Mouse (Mus musculus) cortical plate, adult 2 months (tissue): ENCODE measurements around the gene Rilpl1. TPM values are rescaled to one million over a fixed set of nuclear protein-coding genes. Genes with fewer than 3 reads are reported as not detected.
"Not testable (repeated sequence)": the region's sequence is repeated elsewhere in the genome, so short reads cannot be mapped to it uniquely, and the experiment has no call there.

Experiments used
- H3K27ac ChIP-seq: fragments of 200-500 bp; 2 replicates; pipeline ENCODE4 v1.5.1; 2012; ENCODE audit warnings: low read length, control low read depth, inconsistent platforms; ENCODE audit not compliant: insufficient read depth
- H3K4me1 ChIP-seq: fragments of 200-500 bp; 2 replicates; pipeline ENCODE4 v1.6.1; 2011; ENCODE audit warnings: low read length; ENCODE audit not compliant: control insufficient read depth, insufficient read depth
- H3K4me3 ChIP-seq: fragments of 200-500 bp; 2 replicates; pipeline ENCODE4 v1.5.1; 2011; ENCODE audit warnings: mild to moderate bottlenecking, low read length, control low read depth; ENCODE audit not compliant: insufficient read depth
- CTCF ChIP-seq: fragments of 200-500 bp; IDR thresholded peaks from 2 replicates; pipeline ENCODE4 v1.5.1; 2011; ENCODE audit warnings: mild to moderate bottlenecking, control low read depth, low read length; ENCODE audit not compliant: insufficient read depth; ENCODE audit errors: extremely low read depth
- POLR2A ChIP-seq: fragments of 200-500 bp; IDR thresholded peaks from 2 replicates; pipeline ENCODE4 v1.6.1; 2011; ENCODE audit warnings: mild to moderate bottlenecking, low read length, control low read depth; ENCODE audit not compliant: insufficient read depth; ENCODE audit errors: extremely low read depth
- polyA plus RNA-seq: library from polyadenylated mRNA; depleted of rRNA; stranded (reverse); fragments of >200 nt; gene quantifications from 2 replicates; pipeline ENCODE4 v1.2.3, GENCODE M21; 2012

Gene Rilpl1
- polyA plus RNA-seq, 1 experiment = 56.5 TPM

GRCm38 (mm10) chr5:124509200-124509599 lies 22.0 kb downstream of the Rilpl1 start:
- TF ChIP-seq CTCF (no peak), POLR2A (no peak)
- H3K4me1 ChIP-seq = no peaks in the 10 kb centered on the region
- H3K27ac ChIP-seq = no peak overlapping the region
- H3K4me3 ChIP-seq = no peak overlapping the region

- Histone ChIP-seq H3K4me1 (no peaks in the 10 kb centered on the region), H3K4me3 (no peak overlapping the region), H3K27ac (no peak overlapping the region)
- TF ChIP-seq POLR2A = no peak
- no peak for TF ChIP-seq CTCF
These were observed 24.3 kb downstream of the Rilpl1 start for GRCm38 (mm10) chr5:124506731-124507359.

- TF ChIP-seq CTCF (no peak), POLR2A (no peak)
- no peaks in the 10 kb centered on the region for H3K4me1 ChIP-seq
These were observed 26.0 kb downstream of the Rilpl1 start for GRCm38 (mm10) chr5:124505235-124505634.

GRCm38 (mm10) chr5:124503742-124504141 lies 27.4 kb downstream of the Rilpl1 start:
- TF ChIP-seq CTCF (no peak), POLR2A (no peak)
- Histone ChIP-seq H3K4me1 (no peaks in the 10 kb centered on the region), H3K4me3 (no peak overlapping the region), H3K27ac (peak overlapping the region; percentile 74)

More at GRCm38 (mm10) chr5:124505235-124505634, 26.0 kb downstream of the Rilpl1 start:
- Histone ChIP-seq H3K4me3 (no peak overlapping the region), H3K27ac (no peak overlapping the region)

DNA sequence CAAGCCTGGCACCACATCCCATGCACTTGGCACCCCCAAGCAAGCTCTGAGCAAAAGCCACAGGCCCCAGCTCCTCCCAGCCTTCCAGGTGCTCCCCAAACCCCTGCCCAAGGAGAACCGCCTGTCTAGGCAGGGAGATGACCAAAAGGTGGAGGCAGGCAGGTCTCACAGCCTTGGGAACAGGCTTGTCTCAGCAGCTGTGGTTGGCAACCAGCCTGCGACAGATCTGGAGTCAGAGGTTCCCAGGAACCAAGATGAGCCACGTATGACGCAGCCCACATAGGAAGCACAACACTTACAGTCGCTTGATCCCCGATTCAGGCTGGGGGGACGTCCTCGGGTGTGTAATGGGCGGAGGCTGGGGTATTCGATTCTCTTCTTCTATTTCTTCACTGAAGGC lies 29.6 kb downstream of the Rilpl1 start:
- no peak overlapping the region for H3K4me3 ChIP-seq
- TF ChIP-seq CTCF (no peak), POLR2A (no peak)
- no peaks in the 10 kb centered on the region; the same call in 1 of the 2 replicates for H3K4me1 ChIP-seq
- 0 out of 2 replicates have a peak overlapping the region, but pooled peaks have one; percentile 45 for H3K27ac ChIP-seq

GRCm38 (mm10) chr5:124500573-124500972 lies 30.6 kb downstream of the Rilpl1 start:
- no peak for TF ChIP-seq CTCF
- TF ChIP-seq POLR2A = no peak
- 0 out of 2 replicates have a peak overlapping the region, but pooled peaks have one; percentile 26 for H3K27ac ChIP-seq
- no peak overlapping the region for H3K4me3 ChIP-seq
- H3K4me1 ChIP-seq = peaks cover 5% of the 10 kb centered on the region

- not testable (repeated sequence) for H3K4me3 ChIP-seq, H3K4me1 ChIP-seq, H3K27ac ChIP-seq
These were observed 31.2 kb downstream of the Rilpl1 start for GRCm38 (mm10) chr5:124500037-124500436.

DNA sequence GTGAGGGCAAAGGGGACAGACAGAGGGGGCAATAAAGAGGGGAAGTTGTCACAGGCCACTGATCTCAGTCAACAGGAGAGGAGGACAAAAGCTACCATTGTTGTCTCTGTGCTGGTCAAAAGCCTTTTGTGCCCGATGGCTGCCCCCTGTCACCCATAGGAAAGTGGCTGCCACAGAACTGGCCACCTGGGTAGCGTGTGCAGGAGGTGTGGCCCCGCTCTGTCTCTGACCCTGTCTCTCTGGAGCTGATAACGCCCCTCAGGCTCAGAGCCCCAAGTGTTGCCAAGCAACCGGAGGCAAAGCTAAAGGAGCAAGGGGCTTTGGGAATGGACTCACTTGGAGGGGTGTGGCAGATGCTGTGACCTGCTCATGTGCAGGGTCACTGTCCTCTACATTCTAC lies 32.2 kb downstream of the Rilpl1 start:
- Histone ChIP-seq H3K27ac (peak overlapping the region; percentile 32), H3K4me1 (peaks cover 5% of the 10 kb centered on the region), H3K4me3 (no peak overlapping the region)
- TF ChIP-seq POLR2A (no peak), CTCF (no peak)

DNA sequence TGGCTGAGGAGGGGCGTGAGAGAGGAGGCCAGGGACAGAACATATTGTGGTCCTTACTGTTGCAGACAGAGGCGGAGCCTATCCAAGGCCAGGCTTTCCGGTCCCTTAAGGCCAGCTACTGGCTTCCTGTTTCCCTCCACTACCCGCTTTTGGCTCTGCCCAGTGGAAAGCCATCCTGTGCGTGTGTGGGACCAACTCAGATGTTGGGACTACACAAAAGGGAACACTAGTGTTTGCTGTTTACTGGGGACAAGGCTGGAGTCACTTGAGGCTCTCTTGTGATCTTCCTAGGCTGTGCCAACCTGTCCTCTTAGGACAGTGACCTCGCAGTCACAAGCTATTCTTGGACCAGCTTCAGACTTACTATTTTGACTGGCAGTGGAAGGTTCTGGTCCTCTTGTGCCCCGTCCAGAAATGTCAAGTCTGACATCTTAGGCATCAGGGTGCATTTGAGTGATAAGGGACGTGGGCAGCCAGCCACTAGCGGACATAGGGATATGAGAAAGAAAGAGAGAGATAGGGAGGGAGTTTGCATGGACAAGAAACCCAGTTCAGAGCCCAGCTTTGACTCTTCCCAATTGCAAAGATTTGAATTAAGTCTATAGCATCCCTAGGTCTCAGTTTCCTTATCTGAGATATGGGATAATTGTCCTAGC lies 32.8 kb downstream of the Rilpl1 start:
- Histone ChIP-seq H3K4me1 (peaks cover 5% of the 10 kb centered on the region), H3K27ac (peak overlapping the region; percentile 32; the same call in 1 of the 2 replicates), H3K4me3 (no peak overlapping the region)
- TF ChIP-seq CTCF (no peak), POLR2A (0 out of 2 replicates have a peak, but pooled peaks have one; percentile 15)

- H3K27ac ChIP-seq = peak overlapping the region; percentile 30; the same call in 1 of the 2 replicates
These were observed 34.3 kb downstream of the Rilpl1 start for GRCm38 (mm10) chr5:124496614-124497514.

More at GRCm38 (mm10) chr5:124496614-124497514, 34.3 kb downstream of the Rilpl1 start:
- Histone ChIP-seq H3K4me3 (no peak overlapping the region), H3K4me1 (peaks cover 5% of the 10 kb centered on the region)
- no peak for TF ChIP-seq POLR2A
- TF ChIP-seq CTCF = no peak
